Mouse (Mus musculus): ENCODE data around the gene Gm10638. TPM values are rescaled to one million over a fixed set of nuclear protein-coding genes. Genes with fewer than 3 reads are reported as not detected.

Gm10638 gene
- total and polyA plus RNA-seq, 2 experiments: 0.16 TPM; not detected in 1

DNA sequence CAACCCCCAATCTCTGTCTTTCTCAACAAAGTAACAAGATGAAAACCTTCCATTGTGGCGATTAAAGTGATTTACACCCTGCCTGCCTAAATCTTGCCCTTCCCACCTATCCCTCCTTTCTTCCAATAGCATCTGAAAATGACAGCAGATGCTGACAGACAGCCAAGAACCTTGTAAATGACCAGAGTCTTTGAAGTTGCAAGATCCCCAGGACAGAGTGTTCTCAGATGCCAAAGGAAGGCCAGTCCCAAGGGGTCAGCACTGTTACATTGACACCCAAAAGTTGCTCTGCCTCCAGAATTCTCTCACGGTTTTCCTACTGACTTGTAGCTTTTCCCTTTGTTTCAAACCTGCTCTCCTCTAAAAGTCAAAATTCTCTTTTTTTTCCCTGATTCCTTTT lies 4.3 kb downstream of the Gm10638 start:
- Histone ChIP-seq H3K79me2 (ENCODE audit: control insufficient read depth, insufficient read depth, low read length) (no peaks in the 10 kb centered on the region), H3K36me3 (ENCODE audit: control insufficient read depth, insufficient read depth, low read length) (no peaks in the 10 kb centered on the region), H3K4me1 (ENCODE audit: control insufficient read depth, insufficient read depth, low read length) (no peaks in the 10 kb centered on the region; the same call in 1 of the 2 replicates), H3K27me3 (ENCODE audit: control insufficient read depth, insufficient read depth, low read length) (no peaks in the 10 kb centered on the region), H3K9ac (ENCODE audit: low read depth, low read length) (no peak overlapping the region), H3K27ac (replicated peaks; ENCODE audit: insufficient read depth, low read depth, low read length) (no peak overlapping the region), H3K4me3 (ENCODE audit: insufficient read depth, low read depth, low read length) (no peak overlapping the region)
- WGBS: 89% methylated on average over 2 of the region's 2 CpGs
- no peak for DNase-seq (ENCODE audit: extremely low read depth, low read depth, low spot score)
- TF ChIP-seq POLR2A (IDR thresholded peaks at IDR 0.05; ENCODE audit: extremely low read depth, insufficient read depth, low read length) (no peak), CTCF (IDR thresholded peaks at IDR 0.05; ENCODE audit: low read depth, low read length) (no peak)

DNA sequence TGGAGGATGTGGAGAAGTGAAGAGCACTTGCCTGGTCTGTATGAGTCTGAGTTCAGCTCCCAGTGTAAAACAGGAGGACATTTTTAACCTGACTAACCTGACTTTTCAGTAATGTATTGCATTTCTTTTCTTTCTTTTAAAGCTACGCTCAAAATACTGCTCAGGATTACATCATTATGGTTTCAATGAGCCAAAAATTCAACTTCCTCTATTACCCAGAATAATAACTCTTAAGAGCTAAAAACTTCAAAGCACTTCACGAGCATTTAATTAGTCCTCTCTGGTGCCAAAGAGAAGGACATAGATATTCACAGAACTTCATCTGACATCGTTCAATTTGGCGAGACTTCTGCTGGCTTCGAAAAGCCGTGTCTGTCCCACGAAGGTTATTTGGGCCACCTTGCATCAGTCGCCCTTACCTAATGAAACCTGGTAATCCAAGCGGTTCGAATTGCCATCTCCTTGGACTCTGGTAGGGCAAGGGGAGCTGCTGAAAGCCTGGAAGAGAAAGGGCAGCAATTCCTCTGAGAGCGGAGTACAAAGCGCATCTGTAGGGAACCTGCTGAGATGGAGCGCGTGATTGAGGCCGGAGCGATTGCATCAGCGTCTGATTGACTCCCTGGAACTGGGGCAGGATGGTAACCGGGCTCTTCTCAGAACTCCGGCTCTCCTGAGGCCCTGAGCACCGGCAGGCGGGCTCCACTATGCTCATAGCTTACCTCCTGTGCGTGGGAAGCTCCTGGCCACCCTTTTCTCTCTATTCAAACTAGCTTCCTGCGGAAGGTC lies 11.6 kb downstream of the Gm10638 start:
- Histone ChIP-seq H3K4me1 (ENCODE audit: control insufficient read depth, insufficient read depth, low read length) (peaks cover 9% of the 10 kb centered on the region), H3K36me3 (ENCODE audit: control insufficient read depth, insufficient read depth, low read length) (no peaks in the 10 kb centered on the region), H3K4me3 (ENCODE audit: insufficient read depth, low read depth, low read length) (no peak overlapping the region), H3K27me3 (ENCODE audit: control insufficient read depth, insufficient read depth, low read length) (no peaks in the 10 kb centered on the region), H3K27ac (replicated peaks; ENCODE audit: insufficient read depth, low read depth, low read length) (no peak overlapping the region), H3K79me2 (ENCODE audit: control insufficient read depth, insufficient read depth, low read length) (no peaks in the 10 kb centered on the region), H3K9ac (ENCODE audit: low read depth, low read length) (no peak overlapping the region)
- WGBS: 19% methylated on average over 23 of the region's 23 CpGs
- no peak for TF ChIP-seq CTCF (IDR thresholded peaks at IDR 0.05; ENCODE audit: low read depth, low read length)
- no peak for TF ChIP-seq POLR2A (IDR thresholded peaks at IDR 0.05; ENCODE audit: extremely low read depth, insufficient read depth, low read length)
- peak; percentile 74 for DNase-seq (ENCODE audit: extremely low read depth, low read depth, low spot score)

DNA sequence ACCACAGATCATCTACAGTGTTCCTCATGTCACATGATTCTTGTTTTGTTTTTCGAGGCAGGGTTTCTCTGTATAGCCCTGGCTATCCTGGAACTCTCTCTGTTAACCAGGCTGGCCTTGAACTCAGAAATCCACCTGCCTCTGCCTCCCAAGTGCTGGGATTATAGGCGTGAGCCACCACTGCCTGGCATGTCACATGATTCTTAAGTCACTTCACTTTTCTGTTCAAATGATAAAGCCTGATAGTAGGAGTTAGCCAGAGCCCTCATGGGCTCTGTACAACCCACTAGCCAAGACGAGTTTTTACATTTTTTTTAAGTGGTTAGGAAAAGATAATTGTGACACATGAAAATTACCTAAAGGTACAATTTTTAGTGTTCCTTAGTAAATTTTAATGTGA lies 13.2 kb downstream of the Gm10638 start:
- H3K4me3 ChIP-seq (ENCODE audit: insufficient read depth, low read depth, low read length): no peak overlapping the region
- H3K36me3 ChIP-seq (ENCODE audit: control insufficient read depth, insufficient read depth, low read length): no peaks in the 10 kb centered on the region
- H3K9ac ChIP-seq (ENCODE audit: low read depth, low read length): no peak overlapping the region
- no peak overlapping the region for H3K27ac ChIP-seq (replicated peaks; ENCODE audit: insufficient read depth, low read depth, low read length)
- TF ChIP-seq CTCF (IDR thresholded peaks at IDR 0.05; ENCODE audit: low read depth, low read length) (no peak), POLR2A (IDR thresholded peaks at IDR 0.05; ENCODE audit: extremely low read depth, insufficient read depth, low read length) (no peak)
- H3K27me3 ChIP-seq (ENCODE audit: control insufficient read depth, insufficient read depth, low read length): no peaks in the 10 kb centered on the region
- DNase-seq (ENCODE audit: extremely low read depth, low read depth, low spot score): no peak
- no peaks in the 10 kb centered on the region for H3K79me2 ChIP-seq (ENCODE audit: control insufficient read depth, insufficient read depth, low read length)
- 34% methylated on average over 3 of the region's 3 CpGs for WGBS
- H3K4me1 ChIP-seq (ENCODE audit: control insufficient read depth, insufficient read depth, low read length): peaks cover 12% of the 10 kb centered on the region

DNA sequence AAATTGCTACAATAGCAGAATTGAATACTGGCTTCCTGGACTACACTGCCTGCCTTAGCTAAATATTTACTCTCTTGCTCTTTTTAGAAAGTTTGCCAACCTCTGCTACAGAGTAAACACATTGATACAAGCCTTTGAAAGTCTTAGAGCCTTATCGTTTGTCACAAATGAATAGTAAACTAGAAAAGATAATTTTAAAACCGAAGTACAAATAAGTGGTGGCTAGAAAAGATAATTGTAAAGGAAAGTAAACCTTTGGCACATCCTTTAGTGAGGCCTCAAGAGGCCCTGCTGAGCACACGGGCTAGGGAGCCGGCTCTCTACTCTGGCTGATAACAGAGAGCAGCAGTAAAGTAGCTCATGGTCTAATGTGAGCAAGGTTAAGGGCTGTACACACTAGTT lies 13.6 kb downstream of the Gm10638 start:
- H3K36me3 ChIP-seq (ENCODE audit: control insufficient read depth, insufficient read depth, low read length): no peaks in the 10 kb centered on the region
- 9% methylated on average over 4 of the region's 4 CpGs for WGBS
- 0 out of 2 replicates have a peak overlapping the region, but pooled peaks have one; percentile 1 for H3K27ac ChIP-seq (replicated peaks; ENCODE audit: insufficient read depth, low read depth, low read length)
- peak; percentile 91 for DNase-seq (ENCODE audit: extremely low read depth, low read depth, low spot score)
- H3K4me3 ChIP-seq (ENCODE audit: insufficient read depth, low read depth, low read length): no peak overlapping the region
- no peaks in the 10 kb centered on the region for H3K27me3 ChIP-seq (ENCODE audit: control insufficient read depth, insufficient read depth, low read length)
- TF ChIP-seq POLR2A (IDR thresholded peaks at IDR 0.05; ENCODE audit: extremely low read depth, insufficient read depth, low read length) (no peak), CTCF (IDR thresholded peaks at IDR 0.05; ENCODE audit: low read depth, low read length) (no peak)
- no peaks in the 10 kb centered on the region for H3K79me2 ChIP-seq (ENCODE audit: control insufficient read depth, insufficient read depth, low read length)
- peaks cover 12% of the 10 kb centered on the region for H3K4me1 ChIP-seq (ENCODE audit: control insufficient read depth, insufficient read depth, low read length)
- no peak overlapping the region for H3K9ac ChIP-seq (ENCODE audit: low read depth, low read length)

DNA sequence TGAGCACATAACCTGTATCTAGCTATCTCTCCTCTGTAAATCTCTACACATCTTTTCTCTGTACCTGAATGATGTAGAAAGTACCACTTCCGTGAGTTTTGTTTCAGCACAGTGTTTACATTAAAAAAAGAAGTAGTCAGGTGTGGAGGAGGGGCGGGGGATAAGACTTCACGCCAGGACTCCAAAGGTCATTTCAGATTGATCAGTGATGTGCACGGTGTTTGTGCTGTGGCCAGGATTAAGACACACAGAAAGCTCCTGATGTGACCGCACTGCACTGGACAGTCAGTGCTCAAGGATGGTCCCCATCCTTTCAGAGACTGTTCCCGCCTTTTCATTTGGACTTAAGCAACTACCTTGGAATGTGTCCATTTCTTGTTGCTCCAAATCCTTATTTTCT lies 15.2 kb downstream of the Gm10638 start:
- DNase-seq (ENCODE audit: extremely low read depth, low read depth, low spot score): peak; percentile 79
- 28% methylated on average over 6 of the region's 6 CpGs for WGBS
- TF ChIP-seq CTCF (IDR thresholded peaks at IDR 0.05; ENCODE audit: low read depth, low read length): no peak
- no peak for TF ChIP-seq POLR2A (IDR thresholded peaks at IDR 0.05; ENCODE audit: extremely low read depth, insufficient read depth, low read length)

DNA sequence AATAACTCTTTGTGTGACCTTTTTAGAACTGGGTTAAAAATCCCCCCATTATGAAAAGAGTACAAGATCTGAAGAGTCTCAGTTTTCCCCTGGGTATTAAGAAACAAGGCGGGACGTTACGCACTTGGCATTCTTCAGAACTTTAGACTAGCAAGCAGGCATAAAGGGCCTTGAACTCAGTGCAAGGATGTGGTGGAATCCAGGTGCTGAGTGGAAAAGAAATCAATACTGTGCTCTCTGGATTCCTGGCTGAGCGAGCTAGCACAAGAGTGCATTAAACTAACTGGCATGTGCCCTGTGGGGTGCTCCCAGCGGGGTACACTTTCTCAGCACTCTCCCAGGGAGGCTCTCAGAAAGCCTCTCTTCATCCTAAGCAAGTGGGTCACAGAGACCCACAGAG lies 17.3 kb downstream of the Gm10638 start:
- Histone ChIP-seq H3K9ac (ENCODE audit: low read depth, low read length) (no peak overlapping the region), H3K27ac (replicated peaks; ENCODE audit: insufficient read depth, low read depth, low read length) (no peak overlapping the region), H3K4me3 (ENCODE audit: insufficient read depth, low read depth, low read length) (no peak overlapping the region), H3K79me2 (ENCODE audit: control insufficient read depth, insufficient read depth, low read length) (no peaks in the 10 kb centered on the region), H3K27me3 (ENCODE audit: control insufficient read depth, insufficient read depth, low read length) (no peaks in the 10 kb centered on the region), H3K4me1 (ENCODE audit: control insufficient read depth, insufficient read depth, low read length) (peaks cover 16% of the 10 kb centered on the region), H3K36me3 (ENCODE audit: control insufficient read depth, insufficient read depth, low read length) (no peaks in the 10 kb centered on the region)
- TF ChIP-seq CTCF (IDR thresholded peaks at IDR 0.05; ENCODE audit: low read depth, low read length) (no peak), POLR2A (IDR thresholded peaks at IDR 0.05; ENCODE audit: extremely low read depth, insufficient read depth, low read length) (no peak)
- 29% methylated on average over 5 of the region's 5 CpGs for WGBS
- peak; percentile 69 for DNase-seq (ENCODE audit: extremely low read depth, low read depth, low spot score)

More for the DNA sequence above, 15.2 kb downstream of the Gm10638 start:
- Histone ChIP-seq H3K27me3 (ENCODE audit: control insufficient read depth, insufficient read depth, low read length) (no peaks in the 10 kb centered on the region), H3K36me3 (ENCODE audit: control insufficient read depth, insufficient read depth, low read length) (no peaks in the 10 kb centered on the region), H3K9ac (ENCODE audit: low read depth, low read length) (no peak overlapping the region), H3K4me3 (ENCODE audit: insufficient read depth, low read depth, low read length) (no peak overlapping the region), H3K79me2 (ENCODE audit: control insufficient read depth, insufficient read depth, low read length) (no peaks in the 10 kb centered on the region), H3K4me1 (ENCODE audit: control insufficient read depth, insufficient read depth, low read length) (peaks cover 12% of the 10 kb centered on the region), H3K27ac (replicated peaks; ENCODE audit: insufficient read depth, low read depth, low read length) (no peak overlapping the region)

Data from liver, adult 2 months (tissue).